Mouse (Mus musculus): Measurements from ENCODE around the gene Gnb3. TPM values are rescaled to one million over a fixed set of nuclear protein-coding genes. Genes with fewer than 3 reads are reported as not detected.

The Gnb3 gene
- polyA plus RNA-seq, 1 experiment from 2014 or later = 2.4 TPM

DNA sequence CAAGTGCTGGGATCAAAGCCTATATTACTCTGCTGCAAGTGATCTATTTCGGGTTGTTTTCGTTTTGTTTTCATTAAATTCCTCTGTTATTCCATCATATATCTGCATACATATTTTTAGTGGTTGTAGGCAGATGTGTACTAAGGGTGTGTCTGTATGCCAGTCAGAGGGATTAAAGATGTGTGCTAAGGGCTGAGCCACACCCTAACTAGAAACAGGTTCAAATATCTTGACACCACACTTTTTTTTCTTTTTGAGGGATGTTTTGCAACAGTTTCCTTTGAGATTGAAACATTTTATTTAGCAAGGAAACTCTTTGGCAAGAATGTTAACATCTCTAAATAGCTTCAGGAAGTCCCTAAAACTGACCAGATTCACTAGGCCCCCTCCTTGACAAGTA is 43.9 kb downstream of the Gnb3 start:
- no peak overlapping the region for H3K4me3 ChIP-seq
- no peak for DNase-seq (ENCODE audit: low spot score)
- WGBS = 79% methylated on average over 2 of the region's 2 CpGs
- H3K36me3 ChIP-seq = no peaks in the 10 kb centered on the region
- no peak overlapping the region for H3K27ac ChIP-seq
- no peaks in the 10 kb centered on the region for H3K27me3 ChIP-seq (ENCODE audit: insufficient read depth, poor library complexity, severe bottlenecking)
- no peaks in the 10 kb centered on the region for H3K9me3 ChIP-seq
- no peaks in the 10 kb centered on the region for H3K4me1 ChIP-seq

DNA sequence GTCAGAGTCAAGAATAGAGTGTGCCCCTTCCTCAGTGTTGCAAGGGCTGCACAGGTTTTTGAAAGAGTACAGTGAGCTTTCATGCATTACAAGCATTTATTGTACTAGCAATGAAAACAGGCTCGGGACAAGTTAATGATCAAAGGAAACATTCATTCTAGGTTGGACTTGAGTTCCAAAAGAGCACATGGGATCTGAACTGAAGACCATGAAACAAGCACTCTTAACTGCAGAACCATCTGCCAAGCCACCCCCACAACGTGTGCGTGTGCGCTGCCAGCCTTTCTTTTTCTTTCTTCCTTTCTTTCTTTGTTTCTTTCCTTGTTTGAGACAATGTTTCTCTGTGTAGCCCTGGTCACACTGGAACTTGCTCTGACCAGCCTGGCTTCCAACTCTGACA is 44.3 kb downstream of the Gnb3 start:
- Histone ChIP-seq H3K9me3 (no peaks in the 10 kb centered on the region), H3K36me3 (no peaks in the 10 kb centered on the region), H3K4me3 (no peak overlapping the region), H3K4me1 (no peaks in the 10 kb centered on the region), H3K27me3 (ENCODE audit: insufficient read depth, poor library complexity, severe bottlenecking) (no peaks in the 10 kb centered on the region), H3K27ac (no peak overlapping the region)
- DNase-seq (ENCODE audit: low spot score) = no peak
- WGBS = 84% methylated on average over 4 of the region's 4 CpGs

DNA sequence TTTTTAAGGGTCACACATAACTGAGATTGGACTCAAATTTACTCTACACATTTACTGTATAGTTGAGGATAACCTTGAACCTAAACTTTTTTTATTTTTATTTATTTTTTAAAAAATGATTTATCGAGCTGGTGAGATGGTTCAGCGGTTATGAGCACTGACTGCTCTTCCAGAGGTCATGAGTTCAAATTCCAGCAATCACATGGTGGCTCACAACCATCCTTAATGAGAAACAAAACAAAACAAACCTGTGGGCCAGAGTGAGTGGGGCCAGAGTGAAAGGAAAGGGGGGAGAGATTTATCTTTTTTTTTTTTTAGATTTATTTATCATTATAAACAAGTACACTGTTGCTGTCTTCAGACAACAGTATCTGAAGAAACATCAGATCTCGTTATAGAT is 48.2 kb downstream of the Gnb3 start:
- no peaks in the 10 kb centered on the region for H3K27me3 ChIP-seq (ENCODE audit: insufficient read depth, poor library complexity, severe bottlenecking)
- H3K4me3 ChIP-seq = no peak overlapping the region
- H3K27ac ChIP-seq = no peak overlapping the region
- 80% methylated on average over 3 of the region's 3 CpGs for WGBS
- DNase-seq (ENCODE audit: low spot score) = no peak
- H3K4me1 ChIP-seq = no peaks in the 10 kb centered on the region
- no peaks in the 10 kb centered on the region for H3K9me3 ChIP-seq
- H3K36me3 ChIP-seq = no peaks in the 10 kb centered on the region

DNA sequence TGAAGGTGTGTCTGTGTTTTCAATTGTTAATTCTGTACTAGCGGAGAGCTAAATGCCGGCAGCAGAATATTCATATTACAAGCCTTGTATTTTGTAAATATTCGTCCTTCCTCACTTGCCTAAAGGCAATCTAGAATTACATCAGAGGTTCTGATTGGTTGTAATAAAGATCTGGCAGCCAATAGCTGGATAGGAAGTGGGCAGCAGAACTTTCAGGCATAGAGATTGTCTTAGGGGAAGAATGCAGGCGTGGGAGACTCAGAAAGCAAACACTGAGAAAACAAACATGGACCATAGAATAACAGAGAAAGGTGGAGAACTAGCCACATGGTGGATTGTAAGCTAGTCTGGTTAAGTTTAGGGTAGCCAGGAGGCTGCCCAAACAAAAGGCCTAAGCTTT is 50.0 kb downstream of the Gnb3 start:
- no peaks in the 10 kb centered on the region for H3K36me3 ChIP-seq
- H3K4me1 ChIP-seq = no peaks in the 10 kb centered on the region
- no peak overlapping the region for H3K4me3 ChIP-seq
- no peak for DNase-seq (ENCODE audit: low spot score)
- WGBS = 67% methylated on average over 4 of the region's 4 CpGs
- no peak overlapping the region for H3K27ac ChIP-seq
- no peaks in the 10 kb centered on the region for H3K9me3 ChIP-seq
- no peaks in the 10 kb centered on the region for H3K27me3 ChIP-seq (ENCODE audit: insufficient read depth, poor library complexity, severe bottlenecking)

DNA sequence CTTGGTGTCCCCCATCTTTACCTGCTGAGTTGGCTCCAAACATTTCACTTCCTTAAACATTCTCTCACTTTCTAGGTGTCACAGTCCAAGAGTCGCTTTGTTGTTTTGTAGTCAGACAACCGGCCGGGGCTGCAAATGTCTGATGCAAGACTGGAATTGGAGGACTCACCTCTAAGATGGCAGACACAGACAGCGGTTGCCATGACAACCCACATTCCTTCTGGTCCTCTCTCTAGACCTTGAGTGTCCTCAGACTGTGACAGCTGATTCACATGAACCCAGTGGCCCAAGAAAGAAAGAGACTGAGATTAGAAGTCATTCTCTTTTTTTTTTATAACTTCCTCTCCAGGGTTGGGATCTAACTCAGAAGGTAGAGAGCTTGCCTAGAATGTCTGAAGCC is 50.6 kb downstream of the Gnb3 start:
- Histone ChIP-seq H3K9me3 (no peaks in the 10 kb centered on the region), H3K27me3 (ENCODE audit: insufficient read depth, poor library complexity, severe bottlenecking) (no peaks in the 10 kb centered on the region), H3K4me1 (no peaks in the 10 kb centered on the region), H3K27ac (no peak overlapping the region), H3K36me3 (no peaks in the 10 kb centered on the region), H3K4me3 (no peak overlapping the region)
- 81% methylated on average over 4 of the region's 4 CpGs for WGBS
- no peak for DNase-seq (ENCODE audit: low spot score)

DNA sequence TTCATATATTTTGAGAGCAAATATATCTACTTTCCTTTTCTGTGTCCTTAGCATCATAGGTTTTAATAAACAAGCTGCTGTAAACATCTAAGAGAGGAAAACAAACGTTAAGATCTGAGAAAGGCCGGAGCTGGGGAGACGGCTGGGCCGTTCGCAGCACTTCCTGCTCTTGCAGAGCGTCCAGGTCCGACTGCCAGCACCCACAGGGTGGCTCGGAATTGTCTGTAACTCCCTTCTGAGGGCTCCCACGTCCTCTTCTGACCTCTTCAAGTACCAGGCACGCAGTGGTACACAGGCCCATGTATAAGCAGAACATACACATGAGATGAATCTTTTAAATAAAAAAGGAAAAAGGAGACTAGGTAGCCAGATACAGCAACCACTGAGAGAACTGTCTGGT is 52.4 kb downstream of the Gnb3 start:
- DNase-seq (ENCODE audit: low spot score) = no peak
- WGBS = 77% methylated on average over 10 of the region's 10 CpGs
- Histone ChIP-seq H3K4me1 (peaks cover under 1% of the 10 kb centered on the region; the same call in 1 of the 2 replicates), H3K9me3 (no peaks in the 10 kb centered on the region), H3K27ac (no peak overlapping the region), H3K36me3 (no peaks in the 10 kb centered on the region), H3K4me3 (no peak overlapping the region), H3K27me3 (ENCODE audit: insufficient read depth, poor library complexity, severe bottlenecking) (no peaks in the 10 kb centered on the region)

DNA sequence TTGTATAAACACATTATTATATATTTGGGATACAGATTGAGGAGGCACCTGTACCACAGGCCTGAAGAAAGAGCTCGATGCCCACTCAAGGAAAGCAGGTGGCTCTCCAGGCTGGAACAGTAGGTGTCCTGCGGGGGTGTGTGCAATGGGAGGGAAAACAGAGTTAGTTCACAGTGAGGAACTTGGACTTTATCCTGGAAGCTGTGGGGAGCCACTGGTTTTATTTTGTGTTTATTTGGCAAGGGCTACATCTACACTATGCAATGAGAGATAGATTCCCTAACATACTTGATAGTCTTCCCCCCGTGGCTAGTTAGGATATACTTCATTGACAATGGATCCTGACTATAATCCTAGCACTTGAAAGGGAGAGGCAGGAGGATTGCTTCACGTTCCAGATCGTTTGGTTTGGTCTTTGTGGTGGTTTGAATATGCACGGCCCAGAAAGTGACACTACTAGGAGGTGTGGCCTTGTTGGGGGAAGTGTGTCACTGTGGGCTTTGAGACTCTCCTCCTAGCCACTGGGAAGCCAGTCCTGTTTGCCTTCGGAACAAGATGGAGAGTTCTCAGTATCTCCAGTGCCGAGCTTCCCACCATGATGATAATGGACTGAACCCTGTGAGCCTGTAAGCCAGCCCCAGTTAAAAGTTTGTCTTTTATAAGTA is 53.2 kb downstream of the Gnb3 start:
- DNase-seq (ENCODE audit: low spot score) = no peak
- H3K4me3 ChIP-seq = no peak overlapping the region
- peaks cover 6% of the 10 kb centered on the region; the same call in 1 of the 2 replicates for H3K4me1 ChIP-seq
- H3K27ac ChIP-seq = no peak overlapping the region
- H3K27me3 ChIP-seq (ENCODE audit: insufficient read depth, poor library complexity, severe bottlenecking) = no peaks in the 10 kb centered on the region
- WGBS = 58% methylated on average over 8 of the region's 8 CpGs
- no peaks in the 10 kb centered on the region for H3K9me3 ChIP-seq
- H3K36me3 ChIP-seq = no peaks in the 10 kb centered on the region

Other genes with a start within 250 kb of the Gnb3 start
- gene C1s2, start 204.2 kb downstream of the Gnb3 start, polyA plus RNA-seq (2016; fragmentation: Nextera tagmentation; extraction: Ambion mirVana) = 0.06 TPM in 1 of 2 replicates, not detected in the other
- 45.2 and 53.8 TPM in 2 replicates for gene Lpcat3, start 177.2 kb downstream of the Gnb3 start, polyA plus RNA-seq (2016; fragmentation: Nextera tagmentation; extraction: Ambion mirVana)
- gene Emg1, start 128.1 kb downstream of the Gnb3 start, polyA plus RNA-seq (2016; fragmentation: Nextera tagmentation; extraction: Ambion mirVana) = 162 and 216 TPM in 2 replicates
- gene Phb2, start 127.9 kb downstream of the Gnb3 start, polyA plus RNA-seq (2016; fragmentation: Nextera tagmentation; extraction: Ambion mirVana) = 438 and 483 TPM in 2 replicates
- 5.9 and 8.6 TPM in 2 replicates for gene Ptpn6, start 101.6 kb downstream of the Gnb3 start, polyA plus RNA-seq (2016; fragmentation: Nextera tagmentation; extraction: Ambion mirVana)
- 297 and 301 TPM in 2 replicates for gene Grcc10, start 98.9 kb downstream of the Gnb3 start, polyA plus RNA-seq (2016; fragmentation: Nextera tagmentation; extraction: Ambion mirVana)
- not detected in 2 replicates for gene Gm45234, start 84.3 kb downstream of the Gnb3 start, polyA plus RNA-seq (2016; fragmentation: Nextera tagmentation; extraction: Ambion mirVana)
- 7.4 and 11.4 TPM in 2 replicates for gene Atn1, start 83.8 kb downstream of the Gnb3 start, polyA plus RNA-seq (2016; fragmentation: Nextera tagmentation; extraction: Ambion mirVana)
- 4.5 and 4.8 TPM in 2 replicates for gene Eno2, start 70.6 kb downstream of the Gnb3 start, polyA plus RNA-seq (2016; fragmentation: Nextera tagmentation; extraction: Ambion mirVana)
- 0.17 and 0.26 TPM in 2 replicates for gene Lrrc23, start 60.5 kb downstream of the Gnb3 start, polyA plus RNA-seq (2016; fragmentation: Nextera tagmentation; extraction: Ambion mirVana)
- 8.5 and 9.3 TPM in 2 replicates for gene Spsb2, start 31.6 kb downstream of the Gnb3 start, polyA plus RNA-seq (2016; fragmentation: Nextera tagmentation; extraction: Ambion mirVana)
- 1,456 and 1,625 TPM in 2 replicates for gene Tpi1, start 26.0 kb downstream of the Gnb3 start, polyA plus RNA-seq (2016; fragmentation: Nextera tagmentation; extraction: Ambion mirVana)
- 145 and 151 TPM in 2 replicates for gene Usp5, start 10.8 kb downstream of the Gnb3 start, polyA plus RNA-seq (2016; fragmentation: Nextera tagmentation; extraction: Ambion mirVana)
- gene Cdca3, start 10.7 kb downstream of the Gnb3 start, polyA plus RNA-seq (2016; fragmentation: Nextera tagmentation; extraction: Ambion mirVana) = 150 and 179 TPM in 2 replicates
- 10.7 and 13.4 TPM in 2 replicates for gene P3h3, start 17.5 kb upstream of the Gnb3 start, polyA plus RNA-seq (2016; fragmentation: Nextera tagmentation; extraction: Ambion mirVana)
- gene Gpr162, start 23.7 kb upstream of the Gnb3 start, polyA plus RNA-seq (2016; fragmentation: Nextera tagmentation; extraction: Ambion mirVana) = 1.1 and 1.2 TPM in 2 replicates
- gene Cd4, start 47.9 kb upstream of the Gnb3 start, polyA plus RNA-seq (2016; fragmentation: Nextera tagmentation; extraction: Ambion mirVana) = 0.05 TPM in 1 of 2 replicates, not detected in the other
- gene Lag3, start 71.4 kb upstream of the Gnb3 start, polyA plus RNA-seq (2016; fragmentation: Nextera tagmentation; extraction: Ambion mirVana) = 1.2 and 2.8 TPM in 2 replicates
- gene Ptms, start 79.8 kb upstream of the Gnb3 start, polyA plus RNA-seq (2016; fragmentation: Nextera tagmentation; extraction: Ambion mirVana) = 123 and 174 TPM in 2 replicates
- gene Mlf2, start 91.1 kb upstream of the Gnb3 start, polyA plus RNA-seq (2016; fragmentation: Nextera tagmentation; extraction: Ambion mirVana) = 363 and 402 TPM in 2 replicates
- 173 and 178 TPM in 2 replicates for gene Cops7a, start 125.3 kb upstream of the Gnb3 start, polyA plus RNA-seq (2016; fragmentation: Nextera tagmentation; extraction: Ambion mirVana)
- 0.14 TPM in 1 of 2 replicates, not detected in the other for gene Pianp, start 156.4 kb upstream of the Gnb3 start, polyA plus RNA-seq (2016; fragmentation: Nextera tagmentation; extraction: Ambion mirVana)
- gene Zfp384, start 168.9 kb upstream of the Gnb3 start, polyA plus RNA-seq (2016; fragmentation: Nextera tagmentation; extraction: Ambion mirVana) = 7.9 and 14.2 TPM in 2 replicates
- gene Ing4, start 199.5 kb upstream of the Gnb3 start, polyA plus RNA-seq (2016; fragmentation: Nextera tagmentation; extraction: Ambion mirVana) = 74.4 and 84.5 TPM in 2 replicates
- gene Acrbp, start 209.4 kb upstream of the Gnb3 start, polyA plus RNA-seq (2016; fragmentation: Nextera tagmentation; extraction: Ambion mirVana) = 4.8 and 8.0 TPM in 2 replicates
- 0.37 and 0.38 TPM in 2 replicates for gene Lpar5, start 227.6 kb upstream of the Gnb3 start, polyA plus RNA-seq (2016; fragmentation: Nextera tagmentation; extraction: Ambion mirVana)